Mouse (Mus musculus) ES-Bruce4 (cell line): ENCODE measurements around the gene Zc3h12c.

Source experiments
- CTCF ChIP-seq: IDR thresholded peaks from one replicate; pipeline ENCODE4 v1.8.1; 2011; ENCODE audit warnings: low read depth, low read length
- EP300 ChIP-seq: IDR thresholded peaks from 2 replicates; pipeline ENCODE4 v1.6.1; 2011; ENCODE audit warnings: low read depth, low read length; ENCODE audit not compliant: insufficient read depth

DNA sequence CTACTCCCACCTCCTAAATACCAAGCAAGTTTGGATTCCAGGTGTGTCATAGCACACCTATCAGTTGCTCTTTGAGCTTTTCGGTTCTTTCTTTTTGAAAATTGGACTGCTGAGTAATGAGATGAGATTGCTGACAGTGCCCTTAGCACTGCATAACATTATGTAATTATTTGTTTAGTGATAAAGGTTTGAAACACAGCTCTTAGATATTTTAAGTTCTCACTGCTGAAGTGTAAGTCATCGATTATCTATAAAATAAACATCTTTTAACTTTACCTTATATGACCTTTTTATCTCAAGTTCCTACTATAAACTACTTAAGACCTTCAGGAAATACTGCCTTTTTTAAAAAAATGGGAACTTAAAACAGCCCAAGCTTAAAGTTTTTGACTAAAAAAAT lies 86.4 kb downstream of the Zc3h12c start:
- TF ChIP-seq CTCF (no peak), EP300 (no peak)
